Mouse (Mus musculus) lung, adult 2 months (tissue): ENCODE measurements at regions not wholly inside any gene's neighbourhood (a gene's known extent, or its start where the extent isn't known, plus 50 kb on each side); places are given as distances from the start of the nearest gene placed in this dataset.

Experiments used
- CTCF ChIP-seq: fragments of 200-500 bp; IDR thresholded peaks from 2 replicates; pipeline ENCODE4 v1.5.1; 2011; ENCODE audit warnings: mild to moderate bottlenecking, low read length, control low read depth; ENCODE audit not compliant: insufficient read depth
- POLR2A ChIP-seq: fragments of 200-500 bp; IDR thresholded peaks from 2 replicates; pipeline ENCODE4 v1.6.1; 2011; ENCODE audit warnings: low read depth, mild to moderate bottlenecking, control low read depth, low read length, borderline replicate concordance; ENCODE audit errors: extremely low read depth

- TF ChIP-seq CTCF (no peak), POLR2A (no peak)
These were observed 126.6 kb upstream of the Rfx3 start for GRCm38 (mm10) chr19:28137581-28137980.
